Mouse (Mus musculus): ENCODE measurements around the gene Zfand6. TPM values are rescaled to one million over a fixed set of nuclear protein-coding genes. Genes with fewer than 3 reads are reported as not detected.

Gene Zfand6
- polyA plus RNA-seq, 1 experiment: 155 TPM

DNA sequence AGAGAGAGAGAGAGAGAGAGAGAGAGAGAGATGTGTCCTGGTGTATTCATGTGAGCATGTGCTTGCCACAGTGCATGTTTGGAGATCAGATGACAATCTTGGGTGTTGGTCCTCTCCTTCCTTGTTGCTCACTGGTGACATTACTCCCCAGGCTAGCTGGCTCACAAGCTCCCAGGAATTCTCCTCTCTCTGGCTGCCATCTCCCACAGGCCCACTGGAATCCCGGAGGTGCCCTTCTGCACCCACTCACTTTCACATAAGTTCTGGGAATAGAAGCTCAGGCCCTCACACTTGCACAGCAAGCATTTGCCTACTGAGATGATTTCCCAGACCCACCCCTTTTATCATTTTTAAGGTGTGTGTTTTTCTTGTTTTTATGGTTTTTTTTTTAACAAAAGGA, 110.0 kb downstream of the Zfand6 start:
- Histone ChIP-seq H3K9me3 (replicated peaks; ENCODE audit: control insufficient read depth, insufficient read depth, low read length, poor library complexity, severe bottlenecking) (no peaks in the 10 kb centered on the region), H3K27ac (ENCODE audit: insufficient read depth, low read length) (no peak overlapping the region), H3K4me3 (ENCODE audit: low read depth, low read length) (no peak overlapping the region), H3K27me3 (ENCODE audit: control insufficient read depth, insufficient read depth, low read length, poor library complexity, severe bottlenecking) (no peaks in the 10 kb centered on the region), H3K36me3 (ENCODE audit: control insufficient read depth, insufficient read depth, low read length, poor library complexity, severe bottlenecking) (no peaks in the 10 kb centered on the region), H3K9ac (ENCODE audit: low read depth, poor library complexity, severe bottlenecking) (no peak overlapping the region), H3K4me1 (ENCODE audit: control insufficient read depth, insufficient read depth, low read length) (no peaks in the 10 kb centered on the region)
- TF ChIP-seq POLR2A (IDR thresholded peaks at IDR 0.05; ENCODE audit: insufficient read depth, low read length): no peak
- no peak for TF ChIP-seq CTCF (IDR thresholded peaks at IDR 0.05; ENCODE audit: low read depth, low read length)
- TF ChIP-seq EP300 (IDR thresholded peaks at IDR 0.05; ENCODE audit: insufficient read depth, low read depth, low read length): no peak

GRCm38 (mm10) chr7:84578841-84579240, 110.9 kb downstream of the Zfand6 start:
- Histone ChIP-seq H3K27ac (ENCODE audit: insufficient read depth, low read length) (no peak overlapping the region), H3K9me3 (replicated peaks; ENCODE audit: control insufficient read depth, insufficient read depth, low read length, poor library complexity, severe bottlenecking) (no peaks in the 10 kb centered on the region), H3K4me3 (ENCODE audit: low read depth, low read length) (no peak overlapping the region), H3K9ac (ENCODE audit: low read depth, poor library complexity, severe bottlenecking) (no peak overlapping the region), H3K4me1 (ENCODE audit: control insufficient read depth, insufficient read depth, low read length) (no peaks in the 10 kb centered on the region), H3K27me3 (ENCODE audit: control insufficient read depth, insufficient read depth, low read length, poor library complexity, severe bottlenecking) (no peaks in the 10 kb centered on the region), H3K36me3 (ENCODE audit: control insufficient read depth, insufficient read depth, low read length, poor library complexity, severe bottlenecking) (no peaks in the 10 kb centered on the region)
- TF ChIP-seq CTCF (IDR thresholded peaks at IDR 0.05; ENCODE audit: low read depth, low read length) (no peak), POLR2A (IDR thresholded peaks at IDR 0.05; ENCODE audit: insufficient read depth, low read length) (no peak), EP300 (IDR thresholded peaks at IDR 0.05; ENCODE audit: insufficient read depth, low read depth, low read length) (no peak)

DNA sequence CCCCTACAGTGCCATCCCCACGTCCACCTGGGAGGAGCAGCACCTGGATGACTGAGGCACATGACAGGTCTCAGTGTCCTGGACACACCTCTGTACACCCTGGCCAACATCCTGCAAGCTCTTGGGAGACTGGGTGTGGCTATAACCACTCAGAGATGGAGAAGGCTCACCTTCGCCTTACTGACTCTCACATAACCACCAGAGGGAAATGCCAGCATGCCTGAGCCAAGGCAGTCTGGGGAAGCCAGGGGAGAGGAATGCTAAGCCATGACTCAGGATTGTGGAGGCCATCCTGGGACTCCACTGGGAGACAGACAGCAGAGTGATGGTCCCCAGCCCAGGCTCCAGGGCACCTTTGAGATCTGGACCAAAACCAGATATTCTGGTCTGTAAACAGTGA, 112.7 kb downstream of the Zfand6 start:
- no peak overlapping the region for H3K27ac ChIP-seq (ENCODE audit: insufficient read depth, low read length)
- no peaks in the 10 kb centered on the region for H3K27me3 ChIP-seq (ENCODE audit: control insufficient read depth, insufficient read depth, low read length, poor library complexity, severe bottlenecking)
- H3K4me3 ChIP-seq (ENCODE audit: low read depth, low read length): no peak overlapping the region
- H3K36me3 ChIP-seq (ENCODE audit: control insufficient read depth, insufficient read depth, low read length, poor library complexity, severe bottlenecking): no peaks in the 10 kb centered on the region
- H3K9me3 ChIP-seq (replicated peaks; ENCODE audit: control insufficient read depth, insufficient read depth, low read length, poor library complexity, severe bottlenecking): no peaks in the 10 kb centered on the region
- TF ChIP-seq CTCF (IDR thresholded peaks at IDR 0.05; ENCODE audit: low read depth, low read length) (no peak), POLR2A (IDR thresholded peaks at IDR 0.05; ENCODE audit: insufficient read depth, low read length) (no peak), EP300 (IDR thresholded peaks at IDR 0.05; ENCODE audit: insufficient read depth, low read depth, low read length) (no peak)
- H3K4me1 ChIP-seq (ENCODE audit: control insufficient read depth, insufficient read depth, low read length): no peaks in the 10 kb centered on the region
- H3K9ac ChIP-seq (ENCODE audit: low read depth, poor library complexity, severe bottlenecking): no peak overlapping the region

DNA sequence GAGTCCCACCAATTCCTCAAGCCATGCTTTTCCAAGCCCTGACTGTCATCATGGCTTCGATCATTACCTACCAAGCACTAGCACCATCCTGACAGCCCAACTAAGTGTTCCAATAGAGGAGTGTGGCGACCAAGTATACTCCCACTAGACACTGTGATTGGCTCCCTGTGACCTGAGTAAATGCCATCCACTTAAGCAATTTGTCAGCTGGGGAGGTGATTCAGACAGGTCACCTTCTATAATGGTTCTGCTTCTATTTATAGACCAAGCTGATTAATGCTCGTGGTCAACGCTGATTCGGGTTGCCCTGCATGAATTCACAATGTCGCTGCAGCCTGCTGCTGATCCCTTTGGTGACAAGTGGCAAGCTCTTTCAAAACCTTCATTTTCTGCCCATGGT, 123.6 kb downstream of the Zfand6 start:
- TF ChIP-seq EP300 (IDR thresholded peaks at IDR 0.05; ENCODE audit: insufficient read depth, low read depth, low read length): no peak
- TF ChIP-seq CTCF (IDR thresholded peaks at IDR 0.05; ENCODE audit: low read depth, low read length): no peak
- no peak for TF ChIP-seq POLR2A (IDR thresholded peaks at IDR 0.05; ENCODE audit: insufficient read depth, low read length)
- H3K4me3 ChIP-seq (ENCODE audit: low read depth, low read length): no peak overlapping the region

DNA sequence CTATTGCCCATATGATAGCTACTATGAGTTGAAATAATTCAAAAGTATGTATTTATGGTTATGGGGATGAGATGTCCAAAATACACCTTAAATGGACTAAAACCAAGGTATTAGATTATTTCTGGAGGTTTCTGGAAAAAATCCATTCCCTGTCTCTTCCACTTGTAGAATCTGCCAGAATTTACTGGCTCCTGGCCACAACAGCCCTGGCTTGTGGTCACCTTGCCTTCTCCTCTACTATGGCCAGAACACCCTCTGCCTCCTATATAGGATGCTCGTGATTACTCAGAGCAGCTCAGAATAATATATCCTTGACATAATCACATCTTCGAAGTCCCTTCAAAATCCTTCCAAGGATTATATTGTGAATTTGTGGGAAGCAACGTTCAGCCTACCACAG, 125.5 kb downstream of the Zfand6 start:
- H3K4me1 ChIP-seq (ENCODE audit: control insufficient read depth, insufficient read depth, low read length): no peaks in the 10 kb centered on the region
- no peaks in the 10 kb centered on the region for H3K27me3 ChIP-seq (ENCODE audit: control insufficient read depth, insufficient read depth, low read length, poor library complexity, severe bottlenecking)
- no peak overlapping the region for H3K27ac ChIP-seq (ENCODE audit: insufficient read depth, low read length)
- no peak overlapping the region for H3K9ac ChIP-seq (ENCODE audit: low read depth, poor library complexity, severe bottlenecking)
- no peak overlapping the region for H3K4me3 ChIP-seq (ENCODE audit: low read depth, low read length)
- H3K36me3 ChIP-seq (ENCODE audit: control insufficient read depth, insufficient read depth, low read length, poor library complexity, severe bottlenecking): no peaks in the 10 kb centered on the region
- TF ChIP-seq POLR2A (IDR thresholded peaks at IDR 0.05; ENCODE audit: insufficient read depth, low read length) (no peak), CTCF (IDR thresholded peaks at IDR 0.05; ENCODE audit: low read depth, low read length) (no peak), EP300 (IDR thresholded peaks at IDR 0.05; ENCODE audit: insufficient read depth, low read depth, low read length) (no peak)
- no peaks in the 10 kb centered on the region for H3K9me3 ChIP-seq (replicated peaks; ENCODE audit: control insufficient read depth, insufficient read depth, low read length, poor library complexity, severe bottlenecking)

More for the DNA sequence above, 123.6 kb downstream of the Zfand6 start:
- H3K27ac ChIP-seq (ENCODE audit: insufficient read depth, low read length): no peak overlapping the region
- no peaks in the 10 kb centered on the region for H3K27me3 ChIP-seq (ENCODE audit: control insufficient read depth, insufficient read depth, low read length, poor library complexity, severe bottlenecking)
- H3K36me3 ChIP-seq (ENCODE audit: control insufficient read depth, insufficient read depth, low read length, poor library complexity, severe bottlenecking): no peaks in the 10 kb centered on the region
- H3K4me1 ChIP-seq (ENCODE audit: control insufficient read depth, insufficient read depth, low read length): no peaks in the 10 kb centered on the region
- no peaks in the 10 kb centered on the region for H3K9me3 ChIP-seq (replicated peaks; ENCODE audit: control insufficient read depth, insufficient read depth, low read length, poor library complexity, severe bottlenecking)
- H3K9ac ChIP-seq (ENCODE audit: low read depth, poor library complexity, severe bottlenecking): no peak overlapping the region

Other genes with a start within 250 kb of the Zfand6 start
- gene Gm2115, start 161.0 kb downstream of the Zfand6 start, polyA plus RNA-seq (2011; ENCODE audit: insufficient read depth, insufficient read length, low read depth, missing spikeins): 0.50 and 0.51 TPM in 2 replicates
- gene Fah, start 83.2 kb downstream of the Zfand6 start, polyA plus RNA-seq (2011; ENCODE audit: insufficient read depth, insufficient read length, low read depth, missing spikeins): 23.8 and 24.6 TPM in 2 replicates
- not detected in 2 replicates for gene Olfr291, start 163.6 kb upstream of the Zfand6 start, polyA plus RNA-seq (2011; ENCODE audit: insufficient read depth, insufficient read length, low read depth, missing spikeins)